Mouse (Mus musculus) common myeloid progenitor, adult 5-6 weeks (primary cell): ENCODE measurements around the gene Cdc42ep4. TPM values are rescaled to one million over a fixed set of nuclear protein-coding genes. Genes with fewer than 3 reads are reported as not detected.

Source experiments
- ATAC-seq: replicated peaks from 2 replicates; pipeline ENCODE4 v1.8.0; 2016; ENCODE audit warnings: low read depth, mild to moderate bottlenecking, moderate TSS enrichment, inconsistent platforms; ENCODE audit not compliant: poor library complexity, severe bottlenecking
- total RNA-seq: library from RNA; stranded (forward); fragments of 200-1000, 187-1606 nt; gene quantifications from 2 replicates; pipeline ENCODE4 v1.2.3, GENCODE M21; 2017

Cdc42ep4 gene
- 10.9 and 12.4 TPM in 2 replicates for total RNA-seq

DNA sequence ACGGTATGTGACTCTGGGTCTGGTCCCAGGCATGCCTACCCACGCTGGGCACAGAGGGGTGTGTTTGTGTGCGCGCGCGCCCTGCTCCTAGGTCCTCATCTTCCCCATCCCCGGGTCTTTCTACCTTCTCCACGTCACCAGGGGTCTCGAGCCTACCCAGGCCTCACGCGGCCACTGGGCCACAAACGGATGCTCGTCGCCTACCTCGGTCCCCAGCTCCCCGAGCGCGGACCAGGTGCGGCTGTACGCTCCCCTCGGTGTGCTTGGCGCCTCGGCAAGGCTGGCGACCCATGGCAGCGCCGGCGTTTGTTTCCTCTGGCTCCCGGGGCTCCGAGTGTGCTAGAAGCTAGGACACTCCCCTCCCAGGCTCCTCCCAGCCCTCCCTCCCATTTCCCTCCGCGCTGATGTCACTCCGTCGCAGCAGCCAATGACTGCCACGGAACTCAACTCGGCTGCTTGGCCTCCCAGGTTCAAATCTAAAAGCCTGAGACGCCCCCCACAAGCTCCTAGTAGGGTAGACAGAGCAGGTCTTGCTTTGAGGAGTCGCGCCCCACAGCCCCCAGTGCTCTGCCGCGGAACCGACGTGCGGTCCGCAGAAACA is at the start of gene Cdc42ep4:
Gene Cdc42ep4 (minus strand): TSS at position 398 of the 601 bp plus-strand sequence.
- ATAC-seq, result peak; percentile 60

DNA sequence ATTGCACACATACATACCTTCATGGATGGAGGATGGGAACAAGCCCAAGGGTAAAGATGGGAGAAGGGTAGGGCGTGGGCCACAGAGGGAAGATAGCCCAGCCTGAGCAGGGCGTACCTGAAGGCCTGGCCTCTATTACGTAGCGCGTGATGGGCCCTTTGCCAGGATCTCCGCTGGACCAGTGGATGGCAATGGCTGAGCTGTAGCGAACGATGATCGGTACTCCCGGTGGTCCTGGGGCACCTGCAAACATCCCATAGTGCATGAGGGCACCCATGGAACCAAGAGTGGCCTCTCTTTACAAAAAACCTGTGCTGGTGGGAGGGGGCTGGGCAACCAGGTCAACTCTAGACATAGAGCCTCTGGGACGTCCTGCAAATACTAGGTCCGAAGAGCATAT is 48.3 kb upstream of the Cdc42ep4 start:
- ATAC-seq, result no peak

DNA sequence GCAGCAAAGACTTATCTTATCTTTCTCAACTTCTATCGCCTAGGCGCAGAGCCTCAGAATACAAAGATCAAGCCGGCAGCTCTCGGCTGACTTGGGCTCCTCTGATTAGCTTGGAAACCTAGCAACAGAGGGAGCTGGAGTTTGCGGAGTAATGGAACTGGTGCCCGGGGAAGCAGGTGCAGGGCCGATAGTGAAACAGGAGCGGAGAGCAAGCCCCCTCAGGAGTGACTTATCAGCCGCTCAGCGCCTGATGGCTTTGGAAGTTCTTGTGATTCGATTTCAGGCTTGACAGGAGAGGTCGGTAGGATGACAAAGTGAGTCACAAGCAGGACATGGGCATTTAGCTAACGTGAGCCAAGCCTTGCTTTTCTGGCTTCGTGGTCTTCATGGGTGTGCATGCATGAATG is 47.4 kb upstream of the Cdc42ep4 start:
- no peak for ATAC-seq

DNA sequence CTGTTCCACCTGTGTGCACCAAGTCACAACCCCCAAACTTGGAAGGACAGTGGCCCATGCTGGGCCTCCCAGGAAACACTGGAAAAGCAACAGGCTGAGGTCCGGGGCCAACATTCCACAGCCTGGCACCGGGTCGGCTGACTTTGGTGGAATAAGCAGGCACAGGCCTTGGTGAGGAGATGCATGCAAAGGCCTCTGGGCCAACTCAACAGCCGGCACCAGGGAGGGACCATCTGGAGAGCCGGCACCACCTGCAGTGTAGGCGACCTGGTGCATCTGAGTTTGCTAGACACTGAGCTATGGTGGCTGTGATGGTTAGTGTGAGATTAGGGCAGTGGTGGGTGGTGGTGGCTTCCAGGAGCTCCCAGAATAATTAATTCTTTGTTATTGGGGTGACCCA is 46.3 kb upstream of the Cdc42ep4 start:
- no peak for ATAC-seq

DNA sequence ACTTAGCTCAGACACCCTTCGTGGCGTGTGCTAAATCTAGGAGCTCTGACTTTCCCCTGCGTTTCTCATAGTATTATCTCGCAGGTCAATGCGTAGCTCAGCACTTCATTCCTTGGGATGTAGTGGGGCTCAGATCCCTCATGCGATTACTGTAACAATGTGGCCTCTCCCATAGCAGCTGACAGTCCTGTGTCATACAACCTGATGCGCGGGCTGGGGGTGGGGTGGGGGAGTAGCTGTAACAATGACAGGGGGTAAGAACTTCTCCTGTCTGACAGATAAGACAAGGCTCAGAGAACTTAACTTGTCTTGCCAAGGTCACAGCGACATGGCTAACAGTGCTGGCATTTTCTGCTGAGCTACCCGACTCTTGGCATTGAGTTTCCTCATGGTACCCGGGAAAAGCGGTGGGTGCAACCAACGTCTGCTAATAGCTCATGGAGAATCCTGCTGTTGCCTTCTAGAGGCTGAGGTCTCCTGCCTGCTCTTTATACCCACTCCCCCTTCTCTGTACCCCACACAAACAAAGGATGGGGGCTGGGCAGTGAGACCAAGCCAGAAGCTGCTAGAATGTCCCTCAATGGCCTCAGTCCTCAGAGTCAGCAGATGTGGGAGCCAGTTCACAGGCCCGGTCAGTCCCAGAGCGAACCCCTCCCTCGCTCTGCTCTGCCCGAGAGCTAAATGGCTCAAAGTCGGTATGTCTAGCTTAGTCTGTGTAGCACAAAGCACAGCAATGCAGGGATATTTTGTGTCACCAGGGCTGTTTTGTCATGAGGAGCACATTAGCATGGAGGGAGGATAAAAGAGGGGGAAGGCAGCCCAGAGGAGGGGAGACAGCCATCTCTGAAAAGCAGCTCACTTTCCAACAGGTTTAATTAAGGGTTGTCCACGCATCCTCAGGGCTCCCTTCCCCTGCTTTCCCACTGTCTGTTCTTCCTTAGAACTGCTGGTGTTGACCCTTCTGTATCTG is 45.6 kb upstream of the Cdc42ep4 start:
- no peak for ATAC-seq

DNA sequence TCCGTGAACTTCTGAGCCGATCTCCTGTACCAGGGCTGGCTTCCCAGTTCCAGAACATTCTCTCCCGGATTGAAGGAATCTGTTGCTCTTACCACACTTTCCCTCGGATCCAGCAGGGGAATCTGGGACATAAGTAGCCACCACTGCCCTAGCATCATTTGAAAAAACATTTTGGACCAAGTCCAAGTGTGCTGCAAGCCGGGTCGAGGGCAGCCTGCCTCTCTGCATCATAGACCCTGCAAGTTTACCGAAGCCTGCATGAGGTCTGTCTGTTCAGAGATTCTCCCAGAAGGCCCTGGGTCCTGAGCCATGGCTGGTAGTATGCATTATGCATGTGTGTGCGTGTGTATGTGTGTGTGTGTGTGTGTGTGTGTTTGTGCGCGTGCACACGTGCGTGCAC is 44.2 kb upstream of the Cdc42ep4 start:
- ATAC-seq, result no peak

DNA sequence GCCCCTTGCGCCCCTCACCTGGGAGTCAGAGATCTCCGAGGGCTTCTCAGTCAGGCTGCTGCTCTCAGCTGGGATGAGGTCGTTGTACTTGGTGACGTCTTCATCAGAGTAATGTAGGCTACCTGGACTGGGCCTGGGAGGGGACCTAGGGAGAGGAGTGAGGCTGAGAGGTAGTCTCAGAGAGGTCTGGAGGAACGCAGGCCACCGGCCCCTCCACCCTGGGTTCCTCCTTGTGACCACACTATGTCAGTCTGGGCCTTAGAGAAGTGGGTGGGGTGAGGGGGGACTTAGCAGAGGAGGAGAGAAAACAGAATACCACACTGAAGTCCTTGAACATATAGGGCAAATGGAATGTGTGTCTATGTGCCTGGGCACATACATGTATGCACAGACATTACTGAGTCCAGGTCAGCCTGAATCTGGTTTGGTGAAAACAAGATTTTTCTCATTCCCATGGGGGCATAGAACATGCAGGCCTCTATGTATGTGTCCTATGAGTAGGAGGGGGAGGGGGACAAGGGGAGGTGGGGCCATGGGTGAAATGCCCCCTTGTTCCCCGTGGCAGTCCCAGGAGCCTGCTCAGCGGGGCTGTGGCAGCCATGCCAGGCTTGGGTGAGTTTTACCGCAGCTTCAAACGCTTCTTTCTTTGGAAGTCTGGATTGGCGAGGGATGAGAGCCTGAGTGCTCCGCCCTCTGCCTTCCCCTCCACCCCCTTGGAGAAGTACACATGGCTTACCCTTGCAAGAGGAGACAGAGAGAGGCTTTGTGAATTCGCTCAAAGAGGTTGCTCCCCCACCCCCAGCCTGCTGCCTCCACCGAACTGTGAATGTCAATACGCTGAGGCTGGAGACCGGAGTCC is 39.9 kb upstream of the Cdc42ep4 start:
- 0 out of 2 replicates have a peak, but pooled peaks have one; percentile 26 for ATAC-seq

DNA sequence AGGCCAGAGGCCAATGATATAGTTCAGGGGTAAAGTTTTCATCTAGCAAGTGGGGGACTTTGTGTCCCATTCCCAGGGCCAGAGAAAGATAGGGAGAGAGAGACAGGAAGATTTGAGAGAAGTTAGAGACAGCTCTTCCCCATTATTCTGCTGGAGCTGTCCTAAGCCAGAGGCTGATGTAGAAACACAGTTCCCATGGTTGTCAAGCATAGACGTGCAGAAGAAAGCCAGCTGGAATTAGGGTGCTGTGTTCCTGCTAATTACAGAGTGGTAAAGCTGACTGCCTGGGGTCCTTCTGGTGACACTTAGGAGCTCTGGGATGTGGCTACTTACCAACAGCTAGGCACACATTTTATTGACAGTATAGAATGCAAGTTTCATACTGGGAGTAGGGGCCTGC is 37.4 kb upstream of the Cdc42ep4 start:
- ATAC-seq, result no peak

DNA sequence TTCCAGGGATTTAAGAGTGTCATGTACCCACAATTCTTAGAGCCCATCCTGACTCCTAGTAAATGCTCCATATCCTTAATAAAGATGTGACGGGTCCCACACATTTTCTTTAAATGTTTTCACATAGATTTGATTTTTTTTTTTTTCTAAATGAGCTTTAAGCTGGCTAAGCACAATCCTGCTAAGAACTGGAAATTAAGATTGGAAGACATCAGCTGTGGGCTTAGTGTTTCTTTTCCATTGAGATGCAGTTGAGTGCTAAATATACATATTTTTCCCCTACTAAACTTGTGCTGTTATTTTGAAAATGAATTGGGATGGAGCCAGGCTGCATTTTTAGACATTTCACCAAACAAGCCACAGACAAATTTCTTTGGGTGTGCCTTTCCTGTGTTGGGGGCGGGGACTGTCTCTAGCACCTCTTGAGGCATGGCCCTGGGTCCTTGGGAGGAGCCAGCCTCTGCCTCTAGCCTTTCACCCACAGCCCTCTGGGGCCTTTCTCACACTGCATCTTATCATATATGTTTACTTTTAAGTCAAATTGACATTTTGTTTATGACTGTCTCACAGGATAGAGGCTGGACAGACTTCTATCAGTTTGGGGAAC is 36.6 kb upstream of the Cdc42ep4 start:
- ATAC-seq, result peak; percentile 76

DNA sequence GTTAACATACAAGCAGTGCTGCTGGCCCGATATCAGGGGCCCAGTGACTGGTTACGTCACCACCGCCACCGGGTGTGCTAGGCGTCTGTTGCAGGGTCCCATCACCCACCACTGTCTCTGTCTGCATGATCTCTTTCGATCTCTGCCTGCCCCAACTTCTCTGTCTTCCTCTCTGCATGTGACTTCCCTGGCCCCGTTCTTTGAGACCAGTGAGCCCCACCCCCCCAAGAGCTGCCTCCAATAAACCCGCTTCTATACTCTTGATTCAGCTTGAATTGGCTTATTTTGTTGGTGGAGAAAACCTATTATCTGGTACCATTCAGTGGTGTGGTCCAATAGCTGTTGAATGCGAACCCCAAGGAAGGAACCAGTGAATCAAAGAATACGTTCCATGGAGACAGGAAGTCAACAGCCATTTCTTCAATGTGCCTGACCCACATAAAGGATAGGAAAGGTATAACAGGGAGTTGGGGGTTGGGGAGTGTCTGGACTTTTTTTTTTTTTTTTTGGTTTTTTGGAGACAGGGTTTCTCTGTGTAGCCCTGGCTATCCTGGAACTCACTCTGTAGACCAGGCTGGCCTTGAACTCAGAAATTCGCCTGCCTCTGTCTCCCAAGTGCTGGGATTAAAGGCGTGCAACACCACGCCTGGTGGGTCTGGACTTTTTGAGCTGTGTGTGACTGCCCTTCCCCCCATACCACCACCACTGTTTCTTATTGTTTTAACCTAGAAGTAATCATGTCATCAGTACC is 35.9 kb upstream of the Cdc42ep4 start:
- ATAC-seq, result peak; percentile 12; the same call in 1 of the 2 replicates

DNA sequence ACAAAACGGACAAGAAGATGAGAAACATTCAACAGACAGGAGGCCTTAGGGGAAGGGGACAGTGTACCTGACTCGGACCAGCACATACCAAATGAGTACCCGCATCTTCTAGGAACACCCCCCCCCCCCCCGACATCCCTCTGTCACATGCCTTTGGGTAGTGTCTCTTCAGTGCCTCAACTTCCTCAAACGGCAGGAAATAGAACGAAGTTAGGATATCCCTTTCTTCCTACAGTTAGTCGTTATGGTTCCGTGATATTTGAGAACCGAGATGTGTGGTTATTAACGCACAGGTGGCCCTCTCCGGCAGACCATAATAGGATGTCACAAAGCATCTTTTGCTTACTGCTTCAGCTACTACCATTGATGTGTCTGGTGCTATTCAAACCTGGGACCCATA is 35.3 kb upstream of the Cdc42ep4 start:
- peak; percentile 43 for ATAC-seq

DNA sequence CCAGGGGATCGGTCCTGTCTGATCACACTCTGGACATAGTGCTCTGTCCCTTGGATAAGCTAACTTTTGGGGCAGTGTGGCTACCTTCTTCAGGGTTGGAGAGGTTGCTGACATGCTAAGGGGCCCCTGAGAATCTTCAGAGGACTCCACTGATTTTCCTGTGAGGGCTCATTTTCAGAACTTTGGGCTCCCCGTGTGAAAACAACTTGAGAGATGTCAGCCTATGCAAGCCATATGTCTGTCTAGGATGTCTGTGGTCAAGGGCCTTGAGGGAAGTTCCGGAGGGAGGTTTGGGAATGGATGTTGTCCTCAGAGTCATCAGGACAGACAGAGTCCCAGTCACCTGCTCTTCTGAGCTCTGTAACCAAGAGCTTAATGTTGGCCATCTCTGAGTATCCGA is 34.7 kb upstream of the Cdc42ep4 start:
- no peak for ATAC-seq

DNA sequence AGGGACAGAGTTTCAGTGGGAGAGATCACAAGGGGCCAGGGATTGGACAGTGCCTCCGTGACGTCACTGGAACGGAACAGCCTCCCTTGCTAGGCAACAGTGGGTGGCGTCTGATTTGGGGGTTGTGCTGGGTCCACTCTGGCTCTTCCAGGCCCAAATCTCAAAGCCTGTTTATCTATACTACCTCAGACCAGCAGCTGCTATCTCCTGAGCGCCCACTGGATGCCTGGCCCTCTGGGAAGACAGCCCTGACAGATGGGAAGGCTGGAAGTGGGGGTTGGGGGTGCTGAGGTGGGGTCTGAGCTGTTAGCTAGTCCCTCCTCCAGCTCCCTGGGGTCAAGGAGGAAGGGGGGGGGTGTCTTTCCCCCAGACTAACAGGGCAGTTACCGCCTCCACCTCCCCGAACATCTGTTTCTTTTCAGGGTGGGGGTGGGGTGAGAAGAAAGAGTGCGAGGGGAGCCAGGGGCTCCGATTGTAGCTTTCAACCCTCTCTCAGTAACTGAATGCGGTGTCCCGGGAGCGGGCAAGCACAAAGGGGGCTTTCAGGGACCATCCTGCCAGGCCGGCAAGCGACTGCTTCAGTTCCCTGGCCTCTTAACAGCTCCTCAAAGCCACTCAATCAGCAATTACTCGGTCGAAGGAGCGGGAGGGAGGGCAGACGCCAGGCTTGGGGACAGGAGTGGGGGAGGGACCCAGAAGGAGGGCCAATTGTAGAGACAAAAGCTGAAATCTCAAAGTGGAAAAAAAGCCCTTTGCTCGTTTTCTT is 33.9 kb upstream of the Cdc42ep4 start:
- ATAC-seq, result no peak

DNA sequence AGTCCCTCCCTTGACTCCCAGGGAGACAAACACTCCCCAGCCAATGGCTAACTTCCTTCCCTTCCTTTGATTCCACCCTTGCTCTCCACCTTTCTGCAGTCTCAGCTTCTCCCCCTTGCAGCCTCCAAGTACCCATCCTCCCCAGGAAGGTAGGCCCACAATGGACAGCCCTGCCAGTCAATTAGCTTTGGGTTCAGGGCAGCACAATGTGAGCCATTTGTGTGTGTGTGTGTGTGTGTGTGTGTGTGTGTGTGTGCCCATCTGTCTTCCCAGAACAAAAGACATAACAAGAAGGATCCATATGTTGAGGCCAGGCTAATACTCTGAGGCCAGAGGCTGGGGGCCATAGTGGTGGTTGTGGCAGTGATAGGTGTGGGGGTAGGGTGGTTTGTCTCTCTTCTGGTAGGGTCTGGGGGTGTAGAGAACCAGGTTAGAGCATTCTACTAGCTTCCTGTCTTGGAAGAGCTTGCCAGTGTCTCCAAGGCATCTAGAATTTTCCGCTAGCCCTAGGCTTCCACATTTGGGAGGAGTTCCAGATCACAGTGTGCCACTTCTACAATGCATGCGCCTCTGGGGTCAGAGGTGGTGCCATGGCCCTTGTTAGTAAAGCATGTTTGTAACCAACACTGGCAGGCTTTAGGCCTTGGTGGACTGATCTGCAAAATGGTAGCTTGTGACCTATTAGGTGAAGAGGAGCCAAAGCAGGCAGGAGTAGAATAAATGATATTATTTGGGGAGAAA is 33.1 kb upstream of the Cdc42ep4 start:
- no peak for ATAC-seq

DNA sequence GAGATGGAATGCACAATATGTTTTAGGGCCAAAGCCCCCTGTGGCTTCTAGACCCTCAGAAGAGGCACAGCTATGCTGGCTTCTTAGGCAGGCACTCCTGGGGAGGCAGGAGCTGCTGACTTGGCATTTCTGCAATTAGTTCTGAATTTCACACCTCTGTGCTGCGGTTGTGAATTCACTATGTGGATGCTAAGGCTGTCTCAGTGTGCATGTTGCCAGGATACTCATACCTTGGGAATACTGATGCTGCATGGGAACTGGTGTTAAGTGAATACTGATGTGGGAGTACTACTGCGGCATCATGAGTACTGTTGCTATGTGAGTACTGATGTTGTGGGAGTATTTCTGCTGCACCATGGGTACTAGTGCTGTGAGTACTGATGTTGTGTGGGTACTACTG is 30.8 kb upstream of the Cdc42ep4 start:
- no peak for ATAC-seq

DNA sequence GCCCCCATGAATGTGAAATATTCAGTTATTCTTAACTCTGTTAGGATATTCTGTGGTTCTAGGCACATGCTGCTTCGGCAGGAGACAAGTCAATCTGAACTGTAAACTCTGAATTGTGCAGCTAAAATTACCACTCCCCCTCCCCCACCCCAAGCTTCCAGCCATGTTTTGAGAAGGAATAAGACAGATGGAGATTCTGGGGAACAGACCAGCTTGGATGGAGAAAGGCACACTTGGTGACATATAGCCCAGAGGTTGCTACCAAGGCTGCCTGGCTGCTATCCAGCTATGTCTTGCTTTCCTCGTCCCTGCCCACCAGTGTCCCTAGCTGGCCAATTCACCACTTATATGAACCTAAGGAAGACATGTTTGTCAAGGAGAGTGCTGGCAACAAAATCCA is 30.3 kb upstream of the Cdc42ep4 start:
- ATAC-seq, result no peak

DNA sequence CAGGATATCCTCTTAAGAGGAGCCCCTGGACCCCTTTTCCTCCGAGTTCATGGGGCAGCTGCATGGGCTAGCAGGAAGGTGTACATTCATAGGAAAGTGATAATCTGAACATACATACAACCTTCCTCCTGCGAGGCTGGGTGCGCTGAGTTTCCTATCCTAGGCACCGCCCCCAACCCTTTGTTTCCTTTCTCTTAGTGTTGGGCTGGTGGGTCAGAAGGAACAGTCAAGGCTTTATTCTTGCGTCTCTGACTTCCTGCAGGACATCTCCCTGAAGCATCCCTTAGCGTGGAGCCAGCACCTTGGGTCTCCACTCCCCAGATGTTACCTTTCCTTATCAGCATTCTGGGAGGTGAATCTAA is 28.0 kb upstream of the Cdc42ep4 start:
- ATAC-seq, result 0 out of 2 replicates have a peak, but pooled peaks have one; percentile 13
